Mouse (Mus musculus) cerebellum, postnatal 10 days (tissue): ENCODE measurements at regions not wholly inside any gene's neighbourhood (a gene's known extent, or its start where the extent isn't known, plus 50 kb on each side); places are given as distances from the start of the nearest gene placed in this dataset.

ENCODE experiments used
- DNase-seq, 2 experiments: peaks; one replicate each; pipeline ENCODE4 v3.0.0; 2021; ENCODE audit warnings: mixed read lengths in 2 of 2

- peak; percentile 12 to 14 for DNase-seq
Observed at GRCm38 (mm10) chrX:121301915-121302314, 989.0 kb upstream of the H2afb3 start.

- no peak for DNase-seq
Observed at GRCm38 (mm10) chrX:121291239-121291638, 978.3 kb upstream of the H2afb3 start.

GRCm38 (mm10) chrX:121270071-121270470 is 957.2 kb upstream of the H2afb3 start:
- DNase-seq: peak; percentile 1 to 3

- no peak for DNase-seq
Observed at GRCm38 (mm10) chrX:121269620-121270019, 956.7 kb upstream of the H2afb3 start.

- DNase-seq: peak in 1 of 2 experiments; percentile 3
Observed at GRCm38 (mm10) chrX:121232142-121233000, 919.5 kb upstream of the H2afb3 start.
